Mouse (Mus musculus) left cerebral cortex, adult 11 months (tissue): Measurements from ENCODE around the gene Fen1.
"Not testable (repeated sequence)": the region's sequence is repeated elsewhere in the genome, so short reads cannot be mapped to it uniquely, and the experiment has no call there.

ENCODE experiments used
- DNase-seq: peaks from one replicate; pipeline ENCODE4 v3.0.0; 2022; ENCODE audit warnings: low spot score

Fen1 gene

DNA sequence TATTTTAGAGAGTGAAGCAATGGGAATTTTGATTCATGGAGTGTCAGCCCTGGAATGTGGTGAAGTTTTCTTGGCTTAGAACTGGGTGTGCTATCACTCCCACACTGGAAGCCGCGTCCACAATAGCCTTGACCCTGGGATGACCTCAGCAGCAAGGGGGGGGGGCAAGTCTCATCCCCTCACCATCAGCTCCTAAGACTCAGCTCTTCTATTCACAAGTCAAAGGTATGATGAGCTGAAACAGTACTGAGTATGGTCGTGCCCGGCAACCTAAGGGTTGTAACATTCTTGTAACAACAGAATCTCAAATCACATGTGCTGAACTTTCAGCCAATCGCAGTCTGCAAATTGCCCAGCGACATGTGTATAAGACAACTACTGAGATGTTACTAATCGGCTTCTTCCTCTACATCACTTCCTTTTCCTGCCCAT is 27.0 kb downstream of the Fen1 start:
- DNase-seq, result no peak

DNA sequence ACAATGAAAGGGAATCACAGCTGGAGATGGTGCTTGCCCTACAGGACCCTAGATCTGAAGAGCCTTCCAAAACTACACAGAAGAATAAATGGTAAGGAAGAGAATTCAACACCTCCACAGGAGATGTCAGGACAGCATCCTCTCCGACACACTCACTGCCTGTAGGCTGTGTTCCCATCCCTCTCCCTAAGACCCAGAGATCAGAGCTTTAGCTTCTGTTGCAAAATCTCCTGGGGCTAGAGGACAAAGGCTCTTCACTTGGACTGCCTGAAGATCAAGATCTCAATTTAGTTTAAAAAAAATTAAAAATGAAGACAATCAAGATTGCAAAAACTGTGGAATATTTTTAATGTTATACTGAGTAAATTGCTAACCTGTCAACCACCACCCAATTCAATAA is 27.5 kb downstream of the Fen1 start:
- no peak for DNase-seq

DNA sequence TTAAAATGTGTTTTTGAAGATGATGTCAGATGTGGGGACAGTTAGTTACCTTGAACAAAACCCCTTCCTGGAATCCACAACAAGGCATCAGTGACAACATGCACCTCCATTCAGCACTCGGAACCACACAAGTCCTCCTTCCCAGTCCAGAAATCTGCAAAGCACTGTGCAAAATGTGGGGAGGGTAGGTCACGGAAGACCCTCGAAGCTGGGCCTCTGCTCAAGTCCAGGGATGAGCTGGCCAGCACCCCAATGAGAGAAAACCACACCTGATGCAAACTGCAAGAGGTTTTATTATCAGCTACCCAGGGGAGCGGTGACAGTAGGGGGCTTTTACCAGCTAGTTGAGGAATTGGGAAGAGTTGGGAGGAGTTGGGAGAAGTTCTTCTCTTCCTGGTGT is 29.0 kb downstream of the Fen1 start:
- no peak for DNase-seq

DNA sequence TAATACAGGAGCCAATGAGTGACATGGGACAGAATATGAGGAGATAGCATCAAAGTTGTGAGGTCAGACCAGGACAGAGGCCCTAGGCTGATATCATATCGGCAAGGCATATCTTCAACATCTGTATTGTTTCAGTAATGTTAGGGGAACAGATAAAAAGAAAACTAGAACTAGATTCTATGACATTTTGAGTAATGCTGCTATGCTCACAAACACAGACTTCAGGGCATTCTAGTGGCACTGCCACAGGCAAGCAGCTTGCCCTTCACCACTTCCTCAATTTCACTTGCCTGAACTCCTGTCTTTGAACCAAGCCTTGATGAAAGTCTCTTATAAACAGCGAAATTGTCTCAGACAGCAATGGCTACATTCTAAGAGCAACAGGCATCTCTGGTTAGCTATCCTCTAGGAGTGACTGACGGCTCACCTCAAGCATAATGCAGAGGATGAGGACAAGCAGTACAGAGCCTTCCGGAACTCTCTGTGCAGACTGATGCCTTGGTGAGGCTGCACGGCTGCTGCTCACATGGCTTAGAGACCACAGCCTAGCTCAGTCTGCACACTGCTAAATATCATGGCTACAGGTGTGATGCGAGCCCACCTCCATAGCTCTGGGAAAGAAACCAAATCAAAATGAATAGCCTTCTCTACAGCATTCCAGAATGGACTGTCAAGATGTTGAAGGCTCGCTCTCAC is 30.0 kb downstream of the Fen1 start:
- no peak for DNase-seq

DNA sequence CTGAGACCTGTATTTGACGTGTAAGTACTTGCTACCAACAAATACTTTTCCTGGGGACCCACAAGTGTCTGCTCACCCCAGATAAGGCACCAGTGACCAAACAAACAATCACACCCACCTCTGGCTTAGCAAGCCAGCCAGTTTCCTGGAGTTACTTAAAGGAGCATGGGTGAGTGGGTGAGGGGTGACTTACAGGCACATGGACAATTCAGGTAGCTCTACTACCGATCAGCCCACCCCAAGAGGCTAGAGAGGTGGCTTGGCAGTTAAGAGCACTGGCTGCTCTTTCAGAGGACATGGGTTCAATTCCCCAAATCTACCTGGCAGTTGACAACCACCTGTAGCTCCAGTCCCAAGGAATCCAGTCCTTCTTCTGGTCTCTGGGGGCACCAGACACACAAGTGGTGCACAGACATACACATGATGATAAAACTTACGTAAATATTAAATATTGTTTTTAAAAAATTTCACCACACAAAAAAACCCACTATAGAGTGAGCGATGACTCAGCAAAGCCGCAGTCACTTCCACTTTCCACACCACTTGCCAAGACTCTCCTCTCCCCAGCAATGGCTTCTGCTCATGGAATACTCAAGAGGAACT is 30.8 kb downstream of the Fen1 start:
- DNase-seq, result no peak

DNA sequence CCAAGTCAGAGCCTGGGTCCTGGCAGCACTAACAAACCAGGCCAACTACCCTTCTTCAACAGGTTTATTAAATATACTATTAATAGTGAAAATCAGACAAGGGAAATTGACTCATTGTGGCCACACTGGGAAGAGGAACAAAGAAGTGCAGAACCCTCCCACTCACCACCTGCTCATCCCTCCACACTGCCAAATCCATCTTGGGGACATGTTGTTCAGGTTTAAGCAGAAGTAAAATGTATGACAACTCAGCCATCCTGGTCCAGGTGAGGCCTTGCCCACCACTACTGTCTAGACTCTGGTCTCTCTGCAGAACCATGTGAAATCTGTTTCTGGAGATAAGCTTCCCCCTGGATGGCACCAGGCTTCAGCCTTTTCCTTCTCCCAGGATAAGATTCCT is 32.1 kb downstream of the Fen1 start:
- no peak for DNase-seq

DNA sequence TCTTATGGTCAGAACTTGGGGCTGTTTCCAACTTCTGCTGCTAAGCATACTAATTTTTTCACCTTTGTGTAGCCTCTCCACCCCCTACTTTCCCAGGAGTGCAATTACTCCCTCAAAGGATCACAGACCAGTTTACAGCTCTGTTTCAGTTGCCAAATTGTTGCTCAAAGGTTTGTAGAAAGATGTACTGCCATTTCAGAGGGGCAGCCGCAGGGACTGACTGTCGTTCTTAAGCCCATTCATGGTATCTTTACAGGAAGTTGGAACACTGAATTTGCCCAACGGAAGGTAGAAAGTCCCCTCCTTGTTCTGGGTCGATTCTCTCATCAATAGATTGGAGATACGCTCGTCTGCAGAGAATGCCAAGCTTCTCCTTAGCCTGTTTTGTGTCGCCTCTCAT is 32.6 kb downstream of the Fen1 start:
- no peak for DNase-seq

DNA sequence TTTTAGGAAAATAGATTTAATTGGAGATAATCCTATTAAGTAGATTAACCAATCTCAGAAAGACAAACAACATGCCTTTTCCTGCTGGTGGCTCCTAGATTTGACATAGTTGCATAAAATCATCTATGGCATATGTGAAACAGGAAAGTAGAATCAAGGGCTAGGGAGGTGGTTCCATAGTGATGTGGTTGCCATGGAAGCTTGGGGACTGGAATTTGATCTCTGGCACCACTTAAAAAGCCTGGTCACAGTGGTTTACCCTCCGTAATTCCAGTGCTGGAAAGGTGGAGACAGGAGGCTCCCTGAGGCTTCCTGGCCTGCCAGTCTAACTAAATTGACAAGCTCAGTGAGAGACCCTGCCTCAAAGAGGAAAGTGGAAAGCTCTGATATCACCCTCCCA is 33.5 kb downstream of the Fen1 start:
- DNase-seq, result no peak

DNA sequence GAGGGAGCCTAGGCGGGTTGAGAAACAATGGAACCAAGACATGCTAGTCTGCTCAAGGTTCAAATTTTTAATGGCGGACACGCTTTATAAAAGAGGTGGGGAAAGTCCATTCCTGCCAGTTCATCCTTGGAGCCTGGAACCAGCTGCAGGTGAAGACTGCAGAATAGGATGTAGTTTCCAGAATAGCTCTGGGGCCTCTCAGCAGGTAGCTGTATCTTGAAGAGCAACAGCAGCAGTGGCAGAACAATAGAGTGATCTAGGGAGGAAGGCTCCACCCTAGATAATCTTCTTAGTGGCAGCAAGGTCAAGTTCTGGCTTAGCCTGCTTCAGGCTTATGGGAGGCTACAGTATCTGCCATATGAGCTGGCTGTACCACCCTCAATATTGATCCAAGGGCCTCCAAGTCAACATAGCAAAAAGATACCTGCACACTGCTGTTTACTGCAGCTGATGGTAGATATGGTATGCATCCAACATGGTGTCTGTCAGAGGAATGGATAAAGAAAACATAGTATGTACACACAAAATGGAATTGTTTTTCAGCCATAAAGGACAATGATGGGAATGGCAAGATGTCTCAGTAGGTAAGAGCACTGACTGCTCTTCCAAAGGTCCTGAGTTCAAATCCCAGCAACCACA is 34.2 kb downstream of the Fen1 start:
- DNase-seq, result not testable (repeated sequence)

DNA sequence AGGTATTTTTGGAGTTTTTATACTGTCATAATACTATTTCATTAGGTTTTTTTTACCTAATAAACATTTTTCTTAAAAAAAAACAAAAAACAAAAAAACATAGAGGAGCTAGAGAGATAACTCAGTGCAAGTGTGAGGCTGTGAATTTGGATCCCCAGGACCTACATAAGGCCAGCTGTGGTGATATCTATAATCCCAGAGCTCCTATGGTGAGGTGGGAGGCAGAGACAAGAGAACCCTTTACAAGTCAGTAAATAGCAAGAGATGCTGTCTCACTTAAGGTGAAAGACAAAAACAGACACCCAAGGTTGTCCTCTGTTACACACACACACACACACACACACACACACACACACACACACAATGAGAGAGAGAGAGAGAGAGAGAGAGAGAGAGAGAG is 34.8 kb downstream of the Fen1 start:
- DNase-seq, result no peak

DNA sequence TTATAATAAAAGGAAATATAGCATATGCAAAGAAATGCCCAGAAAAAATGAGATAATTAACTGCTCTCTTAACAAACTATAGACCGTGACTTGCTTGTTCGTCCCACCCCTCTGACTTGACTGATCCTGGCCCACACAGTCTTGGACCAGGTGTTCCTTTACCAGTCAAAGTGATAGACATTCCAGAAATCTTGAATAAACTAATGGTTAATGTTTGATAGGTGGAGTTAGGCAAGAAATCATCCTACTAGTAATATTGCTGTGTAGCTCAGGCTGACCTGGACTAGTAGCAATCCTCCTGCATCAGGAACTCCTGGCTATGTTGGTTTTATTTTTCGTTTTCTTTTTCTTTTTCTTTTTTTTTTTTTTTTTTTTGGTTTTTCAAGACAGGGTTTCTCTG is 35.5 kb downstream of the Fen1 start:
- no peak for DNase-seq

DNA sequence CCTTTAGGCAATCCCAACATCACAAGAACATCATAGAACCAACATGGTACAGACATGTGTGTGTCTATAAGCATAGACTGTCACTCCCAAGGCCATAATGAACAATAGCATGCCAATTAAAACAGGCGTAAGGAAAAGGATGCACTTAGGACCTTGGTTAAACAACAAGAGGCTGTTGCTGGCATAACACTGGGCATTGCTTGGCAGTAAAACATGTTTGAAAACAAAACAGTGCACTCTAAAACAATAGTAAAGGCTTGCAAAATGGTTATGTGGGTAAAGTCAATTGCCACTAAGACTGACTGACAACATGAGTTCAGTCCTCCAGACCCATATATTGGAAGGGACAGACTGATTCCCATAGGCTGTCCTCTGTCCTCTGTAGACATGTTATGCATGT is 36.0 kb downstream of the Fen1 start:
- DNase-seq, result no peak

DNA sequence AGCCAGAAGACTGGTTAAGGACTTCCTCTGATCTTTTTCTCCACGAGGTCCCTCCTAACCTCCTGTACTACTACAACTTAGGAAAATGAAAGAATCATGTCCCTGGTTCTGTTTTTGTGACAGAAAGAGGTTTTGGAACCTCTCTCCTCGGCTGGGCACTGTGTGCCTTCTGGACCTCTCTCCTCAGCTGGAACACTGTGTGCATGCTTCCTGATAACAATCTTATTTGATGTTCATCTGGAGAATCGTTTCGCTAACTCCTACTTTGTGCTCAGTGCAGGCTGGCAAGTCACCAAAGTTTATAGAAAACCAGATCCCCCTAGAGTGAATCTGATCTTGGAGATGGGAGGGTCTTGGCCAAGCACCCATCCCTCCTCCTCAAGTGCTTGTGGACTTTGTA is 36.9 kb downstream of the Fen1 start:
- no peak for DNase-seq

DNA sequence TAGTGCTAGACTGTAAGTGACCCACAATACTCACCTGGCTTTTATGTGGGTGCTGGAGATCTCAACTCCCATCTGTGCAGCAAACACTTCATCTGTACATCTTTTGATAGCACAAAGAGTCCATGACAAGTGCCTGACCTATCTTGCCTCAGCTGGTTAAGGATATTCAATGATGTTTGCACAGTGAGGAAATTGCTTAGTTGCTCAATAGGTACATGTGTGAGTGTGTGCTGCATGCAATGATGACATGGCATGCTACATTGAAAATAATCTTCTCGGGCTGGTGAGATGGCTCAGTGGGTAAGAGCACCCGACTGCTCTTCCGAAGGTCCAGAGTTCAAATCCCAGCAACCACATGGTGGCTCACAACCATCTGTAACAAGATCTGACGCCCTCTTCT is 38.0 kb downstream of the Fen1 start:
- not testable (repeated sequence) for DNase-seq

DNA sequence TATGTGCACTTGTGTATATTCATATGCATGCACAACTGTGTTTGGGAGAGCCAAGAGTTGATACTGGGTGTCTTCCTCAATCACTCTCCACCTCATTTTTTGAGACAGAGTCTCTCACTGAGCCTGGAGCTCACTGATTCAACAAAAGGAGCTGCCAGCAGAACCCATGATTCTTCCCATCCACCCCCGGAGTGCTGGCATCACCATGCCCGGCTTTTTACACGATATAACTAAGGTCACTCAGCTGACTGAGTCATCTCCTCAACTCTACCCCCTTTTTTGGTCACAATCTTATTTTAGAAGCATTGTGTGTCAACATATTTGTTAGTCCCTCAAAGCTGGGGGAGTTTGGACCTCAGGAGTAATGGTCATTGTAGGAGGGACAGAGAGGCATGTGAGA is 40.1 kb downstream of the Fen1 start:
- DNase-seq, result no peak

DNA sequence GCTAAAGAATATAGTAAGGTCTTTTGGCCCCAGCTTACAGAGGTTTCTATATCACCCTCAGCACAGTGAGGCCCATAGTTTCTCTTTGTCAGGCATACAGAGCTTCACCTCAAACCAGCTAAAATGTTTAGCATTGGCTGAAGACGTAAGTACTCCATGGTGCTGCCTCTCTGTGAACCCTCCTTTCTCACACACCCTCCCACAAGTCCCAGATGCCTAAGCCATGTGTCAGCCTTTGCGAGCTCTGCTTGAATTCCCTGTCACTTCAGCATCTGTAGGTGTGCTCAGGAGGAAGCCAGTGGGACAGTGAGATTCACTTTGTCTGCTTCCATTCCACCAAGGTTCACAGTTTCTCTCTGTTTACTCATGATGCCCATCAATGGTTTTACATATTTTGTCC is 46.2 kb downstream of the Fen1 start:
- DNase-seq, result no peak

DNA sequence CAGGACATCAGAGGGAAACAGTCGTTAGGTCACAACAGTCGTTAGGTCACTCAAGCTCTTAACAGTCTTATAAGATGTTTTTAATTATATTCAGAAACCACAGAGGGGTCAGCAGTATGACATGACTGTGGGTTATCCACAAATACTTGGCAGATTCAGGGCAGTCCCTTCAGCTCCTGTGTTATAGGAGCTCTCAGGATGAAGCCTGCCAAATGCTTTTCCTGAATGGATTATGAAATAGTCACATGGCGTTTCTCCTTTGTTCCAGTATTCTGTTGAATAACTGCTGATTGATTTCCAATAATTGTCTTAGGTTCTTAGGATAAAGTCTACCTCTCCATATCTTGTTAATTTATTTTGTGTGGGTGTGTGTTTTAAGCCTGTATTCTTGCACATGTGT is 54.8 kb downstream of the Fen1 start:
- DNase-seq, result no peak
